Mouse (Mus musculus) cortical plate, adult 2 months (tissue): ENCODE results near the gene Tmem178b. TPM values are rescaled to one million over a fixed set of nuclear protein-coding genes. Genes with fewer than 3 reads are reported as not detected.

ENCODE experiments used
- H3K27ac ChIP-seq: fragments of 200-500 bp; 2 replicates; pipeline ENCODE4 v1.5.1; 2012; ENCODE audit warnings: low read length, control low read depth, inconsistent platforms; ENCODE audit not compliant: insufficient read depth
- H3K4me1 ChIP-seq: fragments of 200-500 bp; 2 replicates; pipeline ENCODE4 v1.6.1; 2011; ENCODE audit warnings: low read length; ENCODE audit not compliant: control insufficient read depth, insufficient read depth
- H3K4me3 ChIP-seq: fragments of 200-500 bp; 2 replicates; pipeline ENCODE4 v1.5.1; 2011; ENCODE audit warnings: mild to moderate bottlenecking, low read length, control low read depth; ENCODE audit not compliant: insufficient read depth
- CTCF ChIP-seq: fragments of 200-500 bp; IDR thresholded peaks from 2 replicates; pipeline ENCODE4 v1.5.1; 2011; ENCODE audit warnings: mild to moderate bottlenecking, control low read depth, low read length; ENCODE audit not compliant: insufficient read depth; ENCODE audit errors: extremely low read depth
- POLR2A ChIP-seq: fragments of 200-500 bp; IDR thresholded peaks from 2 replicates; pipeline ENCODE4 v1.6.1; 2011; ENCODE audit warnings: mild to moderate bottlenecking, low read length, control low read depth; ENCODE audit not compliant: insufficient read depth; ENCODE audit errors: extremely low read depth
- polyA plus RNA-seq: library from polyadenylated mRNA; depleted of rRNA; stranded (reverse); fragments of >200 nt; gene quantifications from 2 replicates; pipeline ENCODE4 v1.2.3, GENCODE M21; 2012

Tmem178b gene
- polyA plus RNA-seq, 1 experiment, result 98.1 TPM

DNA sequence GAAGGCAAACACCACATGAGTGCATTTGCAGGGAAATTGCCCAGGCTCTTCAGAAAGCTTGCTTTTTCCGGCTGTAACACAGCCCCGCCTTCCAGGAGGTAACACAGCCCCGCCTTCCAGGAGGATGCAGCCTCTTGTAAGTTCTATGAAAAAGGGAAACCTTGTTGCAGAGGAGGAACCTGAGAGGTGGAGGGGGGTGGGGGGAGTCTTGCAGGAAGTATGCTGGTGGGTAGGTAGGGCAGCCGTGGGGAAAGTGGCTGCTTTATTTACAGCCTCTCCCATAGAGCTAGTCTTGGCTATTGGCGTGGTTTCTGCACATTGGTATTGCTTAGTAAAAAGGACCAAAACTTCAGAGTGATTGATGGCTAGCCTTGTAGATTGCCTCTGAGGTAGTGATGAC, 140.3 kb downstream of the Tmem178b start:
- no peak for TF ChIP-seq POLR2A
- no peak for TF ChIP-seq CTCF
- no peak overlapping the region for H3K4me3 ChIP-seq
- H3K27ac ChIP-seq, result no peak overlapping the region
- peaks cover 30% of the 10 kb centered on the region for H3K4me1 ChIP-seq

DNA sequence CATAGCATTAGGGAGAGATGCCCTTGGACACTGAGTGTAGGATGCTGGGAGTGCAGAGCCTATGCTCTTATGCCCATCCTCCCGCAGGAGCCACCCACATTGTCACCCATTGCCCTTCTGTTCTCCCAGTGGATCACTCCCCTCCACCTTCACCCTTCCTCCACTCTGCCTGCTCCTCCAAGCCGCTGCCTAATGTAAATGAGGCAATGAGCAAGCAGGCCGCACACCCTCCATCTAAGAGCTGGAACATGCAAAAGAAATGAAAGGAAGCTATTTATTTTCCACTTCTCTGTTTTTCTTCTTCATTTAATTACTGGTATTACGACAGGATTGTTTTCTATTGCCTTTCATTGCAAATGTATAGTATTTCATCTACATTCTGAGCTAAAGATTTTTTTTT, 142.1 kb downstream of the Tmem178b start:
- TF ChIP-seq POLR2A (no peak), CTCF (no peak)
- Histone ChIP-seq H3K27ac (no peak overlapping the region), H3K4me3 (no peak overlapping the region), H3K4me1 (peaks cover 19% of the 10 kb centered on the region)

DNA sequence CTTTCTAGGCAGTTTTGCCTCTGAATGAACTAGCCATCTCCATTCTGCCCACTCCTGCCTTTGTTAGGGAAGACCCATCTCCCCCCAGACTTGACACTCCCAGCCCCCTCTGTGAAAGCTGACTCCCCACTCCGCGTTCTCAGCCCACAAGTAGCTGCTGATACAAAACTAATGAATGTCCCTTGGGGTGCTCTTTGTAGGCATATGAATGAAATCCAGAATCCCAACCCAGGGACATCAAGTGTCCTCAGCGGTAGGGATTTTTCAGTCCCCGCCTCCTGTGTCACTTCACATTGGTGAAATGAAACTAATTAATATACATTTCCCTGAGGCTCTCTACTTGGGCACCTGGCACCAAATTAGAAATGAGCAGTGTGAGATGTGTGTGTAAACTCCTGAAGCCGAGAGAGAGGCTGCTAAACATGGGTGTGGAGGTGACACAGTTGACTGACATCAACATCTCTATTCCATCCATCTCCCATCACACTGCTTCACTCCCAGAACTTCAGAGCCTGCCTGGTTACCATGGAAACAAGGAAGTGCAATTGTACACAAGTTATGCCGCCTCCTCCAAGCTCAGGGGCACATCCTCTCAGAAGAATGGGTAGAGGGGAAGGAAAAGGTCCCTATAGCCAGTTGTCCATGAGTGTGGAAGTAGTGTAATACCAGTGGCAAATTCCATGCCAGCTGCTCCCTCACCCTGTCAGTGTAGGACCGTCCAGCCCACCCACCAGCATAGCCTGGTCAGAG, 142.8 kb downstream of the Tmem178b start:
- Histone ChIP-seq H3K4me1 (peaks cover 19% of the 10 kb centered on the region), H3K4me3 (no peak overlapping the region), H3K27ac (no peak overlapping the region)
- TF ChIP-seq POLR2A (no peak), CTCF (no peak)

DNA sequence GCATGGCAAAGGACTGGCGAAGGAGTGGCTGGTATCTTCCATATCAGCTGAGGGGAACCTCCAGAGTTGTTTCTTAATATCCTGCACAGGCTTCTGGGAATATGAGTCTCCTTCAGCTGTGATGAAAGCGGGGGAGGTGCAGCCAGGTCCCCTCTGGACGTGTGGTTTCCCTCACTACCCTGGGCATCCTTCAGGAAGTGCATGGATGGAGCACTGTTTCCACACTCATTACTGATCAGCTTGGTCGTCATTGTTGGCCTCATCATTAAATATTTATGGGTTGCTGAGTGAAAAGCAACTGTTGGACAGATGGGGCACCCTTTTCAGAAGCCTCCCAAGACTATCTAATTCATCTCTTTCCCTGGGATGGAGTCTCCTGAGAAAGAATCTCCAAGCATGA, 146.3 kb downstream of the Tmem178b start:
- H3K4me1 ChIP-seq, result peaks cover 20% of the 10 kb centered on the region
- TF ChIP-seq CTCF, result no peak
- TF ChIP-seq POLR2A, result no peak
- H3K27ac ChIP-seq, result no peak overlapping the region
- H3K4me3 ChIP-seq, result no peak overlapping the region

DNA sequence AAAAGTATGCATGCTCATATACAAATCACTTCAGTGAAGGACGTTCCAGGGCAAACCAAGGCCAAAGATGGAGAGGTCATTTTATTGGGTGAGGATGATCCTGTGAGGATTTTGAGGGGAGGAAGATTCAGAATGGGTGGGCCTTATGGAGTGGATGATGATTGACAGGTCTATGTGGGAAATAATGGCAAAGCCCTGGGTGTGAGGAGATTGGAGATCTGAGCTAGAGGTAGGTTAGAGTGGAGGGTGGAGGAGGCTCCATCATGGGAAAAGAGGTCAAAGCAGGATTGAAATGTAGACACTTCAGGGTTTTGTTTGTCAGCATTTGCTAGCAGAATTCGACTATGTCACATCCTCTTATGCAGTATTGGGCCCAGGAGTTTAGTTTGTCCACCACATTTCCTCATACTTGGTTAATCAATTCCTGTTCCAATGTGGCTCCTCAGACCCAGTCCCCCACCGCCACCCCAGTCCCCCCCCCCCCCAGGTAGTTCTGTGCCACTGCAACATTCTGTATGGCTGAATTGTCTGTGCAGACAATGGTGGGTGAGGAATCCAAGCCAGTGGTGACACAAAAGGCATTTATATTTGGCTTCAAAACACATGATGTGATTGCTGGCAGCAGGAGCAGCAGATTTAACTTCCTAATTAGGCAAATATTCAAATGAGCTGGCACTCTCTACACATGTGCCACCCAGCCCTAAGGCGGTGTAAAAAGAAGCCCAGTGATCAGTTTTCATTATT, 150.7 kb downstream of the Tmem178b start:
- no peak overlapping the region for H3K4me3 ChIP-seq
- peaks cover 7% of the 10 kb centered on the region for H3K4me1 ChIP-seq

DNA sequence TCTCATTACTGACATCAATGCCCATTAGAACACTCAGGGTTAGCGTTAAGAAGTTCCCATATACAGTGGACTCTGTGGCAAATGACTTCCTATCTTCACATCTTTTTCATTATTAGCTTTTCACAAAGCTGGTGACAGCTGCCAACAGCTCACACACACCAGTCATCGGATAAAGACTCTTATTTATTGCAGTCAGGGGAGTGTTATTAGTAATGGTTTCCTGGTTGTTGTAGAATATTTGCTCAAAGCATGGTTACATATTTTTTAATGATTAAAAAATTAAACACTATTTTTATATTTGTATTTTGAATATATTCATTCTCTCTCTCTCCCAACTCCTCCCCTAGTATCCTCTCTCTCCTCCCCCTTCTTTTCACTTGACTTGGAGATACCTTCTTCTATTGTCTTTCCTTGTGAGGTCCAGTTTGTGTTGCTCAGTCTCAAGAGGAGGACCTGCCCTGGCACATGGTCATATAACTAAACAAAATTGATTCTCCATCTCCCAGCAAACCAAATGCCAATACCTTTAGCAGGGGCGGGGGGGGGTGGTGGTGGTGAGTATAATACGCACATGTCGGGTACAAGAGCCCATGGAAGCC, 151.4 kb downstream of the Tmem178b start:
- peaks cover 7% of the 10 kb centered on the region for H3K4me1 ChIP-seq
- H3K27ac ChIP-seq, result peak overlapping the region; percentile 84
- H3K4me3 ChIP-seq, result no peak overlapping the region
- TF ChIP-seq POLR2A (no peak), CTCF (no peak)

More for the DNA sequence above, 150.7 kb downstream of the Tmem178b start:
- peak overlapping the region; percentile 84 for H3K27ac ChIP-seq
- TF ChIP-seq CTCF (no peak), POLR2A (no peak)

DNA sequence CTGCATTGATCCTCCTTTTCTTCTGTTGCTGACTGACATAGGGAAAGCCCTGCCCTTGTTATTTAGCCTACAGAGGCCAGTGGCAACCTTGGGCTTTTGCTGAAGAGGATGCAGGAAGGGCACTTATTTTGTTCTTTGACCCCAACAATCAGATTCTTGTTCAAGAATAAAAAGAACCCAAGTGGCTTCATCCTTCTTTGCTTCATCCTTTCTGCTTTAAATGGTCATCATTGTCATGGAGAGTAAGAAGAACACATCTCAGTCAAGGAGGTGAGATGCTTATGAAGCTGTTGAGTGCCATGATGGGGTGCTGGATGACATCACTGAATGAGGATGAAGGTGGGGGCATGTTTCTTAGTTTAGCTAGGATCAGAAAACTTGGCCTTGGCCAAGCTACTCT, 159.8 kb downstream of the Tmem178b start:
- Histone ChIP-seq H3K4me1 (peaks cover 8% of the 10 kb centered on the region), H3K27ac (no peak overlapping the region), H3K4me3 (no peak overlapping the region)
- TF ChIP-seq POLR2A (no peak), CTCF (no peak)

DNA sequence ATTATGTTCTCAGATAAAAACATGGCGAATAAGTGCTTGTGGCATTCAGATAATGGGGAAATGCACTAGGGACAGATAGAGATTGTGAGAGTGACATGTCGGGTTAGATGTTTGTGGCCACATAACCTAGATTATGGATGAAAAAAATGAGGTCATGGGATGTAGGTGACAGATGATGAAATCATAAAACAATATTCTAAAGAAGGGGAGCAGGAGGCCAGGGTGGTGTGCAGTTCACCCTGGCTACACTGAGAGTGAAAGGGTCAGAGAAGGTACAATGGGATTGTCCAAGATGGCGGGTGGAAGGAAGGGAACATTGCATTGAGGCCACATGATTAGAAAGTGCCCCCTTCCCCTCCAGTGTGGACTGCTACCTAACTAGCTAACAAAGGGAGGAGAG, 160.9 kb downstream of the Tmem178b start:
- H3K27ac ChIP-seq, result no peak overlapping the region
- TF ChIP-seq POLR2A (no peak), CTCF (no peak)
- H3K4me3 ChIP-seq, result no peak overlapping the region
- H3K4me1 ChIP-seq, result peaks cover 8% of the 10 kb centered on the region

DNA sequence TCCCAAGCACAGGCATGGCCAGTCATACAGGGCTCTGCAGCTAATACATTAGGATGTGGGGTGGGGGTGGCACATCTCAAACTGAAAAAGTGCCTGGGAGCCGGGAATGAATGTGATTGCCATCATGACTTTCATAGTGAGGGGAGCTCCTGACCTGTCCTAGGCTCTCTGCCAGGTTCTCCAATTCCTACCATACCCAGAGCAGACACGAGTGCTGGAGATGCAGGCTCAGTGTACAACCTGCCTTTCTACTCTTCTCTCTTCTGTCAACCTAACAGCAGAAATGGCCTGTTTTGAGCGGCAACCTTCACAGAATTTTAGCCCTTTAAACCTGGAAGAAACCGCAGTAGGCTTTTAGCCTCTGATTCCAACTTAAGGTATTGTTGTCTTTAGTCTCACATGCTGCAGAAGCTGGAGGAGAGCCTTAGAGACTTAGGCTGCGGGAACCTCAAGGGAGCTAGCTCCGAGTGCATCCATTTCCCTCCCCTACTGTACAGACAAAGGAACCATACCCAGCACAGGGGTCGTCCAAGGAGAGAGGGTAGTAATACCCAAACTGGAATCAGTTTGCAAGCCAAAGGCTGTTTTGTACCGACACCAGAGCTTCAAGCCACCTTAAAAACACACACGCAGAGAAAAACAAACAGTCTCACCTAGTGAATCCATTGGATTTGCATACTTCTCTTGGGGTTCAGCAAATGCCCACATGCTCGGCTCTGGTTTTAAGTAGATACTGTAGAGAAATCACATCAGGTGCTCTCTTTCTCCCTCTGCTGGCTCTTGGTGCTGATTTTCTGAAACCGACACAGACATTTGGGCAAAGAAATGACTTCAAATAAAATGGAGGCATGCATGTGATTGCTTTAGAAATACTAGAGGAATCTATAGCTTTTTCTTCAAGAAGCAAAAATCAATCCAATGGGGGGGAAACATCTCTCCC, 176.2 kb downstream of the Tmem178b start:
- Histone ChIP-seq H3K4me3 (no peak overlapping the region), H3K27ac (no peak overlapping the region), H3K4me1 (peaks cover 4% of the 10 kb centered on the region; the same call in 1 of the 2 replicates)
- TF ChIP-seq POLR2A (no peak), CTCF (peak; percentile 40; the same call in 1 of the 2 replicates)

DNA sequence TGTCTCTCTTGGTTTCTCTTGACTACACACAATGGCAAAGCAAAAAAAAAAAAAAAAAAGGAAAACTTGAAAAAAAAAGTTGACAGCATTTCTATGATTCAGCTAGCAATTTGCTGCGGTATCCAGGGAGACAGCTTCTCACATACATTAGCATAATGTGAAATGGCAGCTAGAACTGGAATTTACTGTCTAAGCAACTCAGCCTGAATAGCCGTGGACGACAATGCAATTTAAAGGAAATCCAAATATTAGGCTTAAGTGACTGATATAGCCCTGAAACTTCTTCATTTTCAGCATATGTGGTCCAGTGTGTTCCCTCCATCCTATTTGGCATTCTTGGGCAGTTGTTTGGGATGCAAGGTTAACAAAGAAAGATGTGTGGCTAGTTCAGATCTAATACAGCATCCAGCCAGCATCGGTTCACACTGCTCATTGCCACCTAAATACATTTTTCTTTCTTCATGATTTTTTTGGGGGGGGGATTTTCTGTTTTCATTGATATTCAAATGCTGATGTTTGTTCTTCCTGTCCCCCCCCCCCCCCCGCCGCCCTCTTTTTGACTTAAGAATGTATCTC, 176.9 kb downstream of the Tmem178b start:
- H3K4me3 ChIP-seq, result no peak overlapping the region
- H3K27ac ChIP-seq, result no peak overlapping the region
- no peak for TF ChIP-seq CTCF
- no peak for TF ChIP-seq POLR2A
- H3K4me1 ChIP-seq, result peaks cover 4% of the 10 kb centered on the region; the same call in 1 of the 2 replicates
